Comparison of ENCODE assay signal across 8 mouse cellular contexts in the genomic region with DNA sequence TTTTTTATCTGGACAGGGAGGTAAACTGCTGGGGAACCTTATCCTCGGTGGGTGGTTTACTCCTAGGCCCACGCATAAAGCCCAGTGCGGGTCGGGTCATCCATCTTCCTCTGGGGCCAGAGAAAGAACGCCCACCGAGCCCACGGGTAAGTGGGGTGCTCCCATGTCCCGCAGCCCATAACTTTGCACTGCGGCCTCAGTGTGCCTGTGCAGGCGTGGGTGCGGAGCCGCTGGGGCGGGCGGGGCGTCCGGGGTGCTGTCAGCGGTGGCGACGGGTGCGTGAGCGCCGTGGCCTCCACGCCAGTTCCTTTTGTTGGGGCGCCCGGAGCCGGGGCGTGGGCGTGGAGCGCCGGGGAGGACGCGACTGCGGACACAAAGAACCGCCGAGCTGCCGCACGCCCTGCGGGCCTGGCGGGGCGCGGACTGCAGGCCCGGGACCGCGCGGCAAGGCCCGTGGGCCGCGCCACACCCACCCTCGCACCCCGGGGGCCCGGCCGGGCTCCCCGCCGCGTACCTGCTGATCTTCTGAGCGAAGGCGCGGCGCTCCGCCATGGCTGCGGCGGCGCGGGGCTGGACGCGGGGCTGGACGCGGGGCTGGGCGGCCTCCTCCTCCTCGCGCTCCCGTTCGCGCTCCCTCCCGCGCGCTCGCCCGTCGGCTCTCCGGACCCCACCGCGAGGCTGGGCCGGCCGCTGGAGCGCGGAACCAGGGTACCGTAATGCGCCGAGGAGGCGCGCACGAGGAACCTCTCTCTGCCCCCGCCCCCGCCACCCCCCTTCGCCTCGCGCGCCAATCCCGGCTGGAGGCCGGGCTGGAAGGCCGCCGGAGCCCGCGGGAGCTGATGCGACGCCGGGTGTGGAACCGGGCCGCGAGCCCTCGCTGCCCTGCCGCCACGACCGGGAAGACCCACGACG. TPM values are rescaled to one million over a fixed set of nuclear protein-coding genes. Genes with fewer than 3 reads are reported as not detected.
DNase-seq lines count a peak whose midpoint lies in the region; ATAC-seq and TF ChIP-seq lines count a peak whose summit lies in the region.

A gene (minus strand): TSS at position 705 of the 912 bp plus-strand sequence.

- no peaks in the 10 kb centered on the region for H3K4me1 ChIP-seq in bone marrow, adult 2 months (ENCODE audit: control insufficient read depth, insufficient read depth, low read length)
- peaks cover 27% of the 10 kb centered on the region for H3K4me1 ChIP-seq in embryonic facial prominence, embryonic 12.5 days
- H3K4me1 ChIP-seq in intestine, postnatal 0 days (replicated peaks; ENCODE audit: control insufficient read depth, insufficient read depth, low read length) = peaks cover 5% of the 10 kb centered on the region

- TF ChIP-seq CTCF in bone marrow, adult 2 months (IDR thresholded peaks at IDR 0.05; ENCODE audit: control insufficient read depth, insufficient read depth, low read length) = no peak
- TF ChIP-seq CTCF in intestine, postnatal 0 days (IDR thresholded peaks at IDR 0.05; ENCODE audit: low read depth) = no peak

- peak within 1 kb of the TSS; percentile 43; the same call in 1 of the 2 replicates for H3K27ac ChIP-seq in bone marrow, adult 2 months (ENCODE audit: control insufficient read depth, insufficient read depth, low read depth, low read length, poor library complexity)
- H3K27ac ChIP-seq in embryonic facial prominence, embryonic 12.5 days = peak within 1 kb of the TSS; percentile 81
- peak within 1 kb of the TSS; percentile 81 for H3K27ac ChIP-seq in intestine, postnatal 0 days (ENCODE audit: low read depth, low read length)

- peak within 1 kb of the TSS; percentile 99 for H3K9ac ChIP-seq in embryonic facial prominence, embryonic 12.5 days
- peak within 1 kb of the TSS; percentile 91 for H3K9ac ChIP-seq in intestine, postnatal 0 days (ENCODE audit: low read depth, low read length)

- under 1% methylated on average over 103 of the region's 117 CpGs for WGBS in bone marrow, adult 2 months
- under 1% methylated on average over 82 of the region's 117 CpGs for WGBS in embryonic facial prominence, embryonic 12.5 days
- under 1% methylated on average over 109 of the region's 117 CpGs for WGBS in intestine, postnatal 0 days

- peak within 1 kb of the TSS; percentile 62 for H3K4me2 ChIP-seq in embryonic facial prominence, embryonic 12.5 days (replicated peaks)
- H3K4me2 ChIP-seq in intestine, postnatal 0 days (replicated peaks; ENCODE audit: low read depth) = peak within 1 kb of the TSS; percentile 88

- no peaks in the 10 kb centered on the region for H3K36me3 ChIP-seq in embryonic facial prominence, embryonic 12.5 days
- H3K36me3 ChIP-seq in intestine, postnatal 0 days (ENCODE audit: control insufficient read depth, insufficient read depth) = no peaks in the 10 kb centered on the region

- H3K9me3 ChIP-seq in embryonic facial prominence, embryonic 12.5 days = no peaks in the 10 kb centered on the region
- H3K9me3 ChIP-seq in intestine, postnatal 0 days (ENCODE audit: control insufficient read depth) = no peaks in the 10 kb centered on the region

- no peaks in the 10 kb centered on the region for H3K27me3 ChIP-seq in embryonic facial prominence, embryonic 12.5 days
- no peaks in the 10 kb centered on the region for H3K27me3 ChIP-seq in intestine, postnatal 0 days (replicated peaks; ENCODE audit: control insufficient read depth, insufficient read depth, low read length)

- intact Hi-C loops in left cerebral cortex, postnatal 36 days (cut with DNase I) = loop anchor here (2.0 to 5.0 kb wide), 3 partner anchors 42 to 198 kb away; a partner anchor contains a TSS

- peak; percentile 94 for ATAC-seq in embryonic facial prominence, embryonic 12.5 days (ENCODE audit: insufficient number of reproducible peaks, insufficient read depth, low FRiP score, low TSS enrichment)
- ATAC-seq in granulocyte monocyte progenitor cell, adult 5-6 weeks (replicated peaks; ENCODE audit: poor library complexity, severe bottlenecking) = peak; percentile 87
- ATAC-seq in intestine, postnatal 0 days = peak; percentile 91
- ATAC-seq in inflammation-experienced regulatory T-cells, adult 6 months = no peak

- TF ChIP-seq POLR2A in bone marrow, adult 2 months (IDR thresholded peaks at IDR 0.05; ENCODE audit: borderline replicate concordance, control insufficient read depth, low read depth, low read length) = no peak

- peak within 1 kb of the TSS; percentile 66 for H3K4me3 ChIP-seq in bone marrow, adult 2 months (replicated peaks; ENCODE audit: control insufficient read depth, low read depth, low read length)
- peak within 1 kb of the TSS; percentile 98 for H3K4me3 ChIP-seq in embryonic facial prominence, embryonic 12.5 days
- peak within 1 kb of the TSS; percentile 91 for H3K4me3 ChIP-seq in intestine, postnatal 0 days (ENCODE audit: low read depth, low read length)

- peak; percentile 81 to 87 for DNase-seq in left cerebral cortex, postnatal 36 days (ENCODE audit: low spot score in 2 of 2)
- peak; percentile 94 for DNase-seq in mesoderm, embryonic 11.5 days (ENCODE audit: low read depth, low spot score)
- peak; percentile 67 for DNase-seq in skeletal muscle tissue, adult 2 months (ENCODE audit: low read depth, low spot score)

RNA-seq across cellular contexts. Expression of the gene that starts here (rescaled TPM):
- polyA plus RNA-seq in bone marrow, adult 2 months (2011; ENCODE audit: insufficient read depth, insufficient read length, low replicate concordance, missing spikeins) = 2.8 and 7.0 TPM in 2 replicates
- 88.7 and 94.2 TPM in 2 replicates for polyA plus RNA-seq in embryonic facial prominence, embryonic 12.5 days (2016; fragmentation: Nextera tagmentation; extraction: Ambion mirVana)
- 15.6 and 35.3 TPM in 2 replicates for total RNA-seq in granulocyte monocyte progenitor cell, adult 5-6 weeks (2014; fragmentation: Nextera tagmentation)
- total RNA-seq in granulocyte monocyte progenitor cell, adult 5-6 weeks (2017) = 18.4 and 26.2 TPM in 2 replicates
- polyA plus RNA-seq in intestine, postnatal 0 days (2015; fragmentation: Nextera tagmentation; extraction: Ambion mirVana) = 18.7 and 21.3 TPM in 2 replicates
- total RNA-seq in left cerebral cortex, postnatal 36 days (2021) = 10 to 100 TPM; 36.0 to 45.1 TPM
- under 1 TPM in 2 of 3 experiments, not detected in 1; 0.16 to 0.97 TPM for polyA plus RNA-seq in inflammation-experienced regulatory T-cells, adult 6 months (2017; shearing (Covaris generic))
